Mouse (Mus musculus) brain, adult 10 weeks (tissue): ENCODE data around the gene Rrp9. TPM values are rescaled to one million over a fixed set of nuclear protein-coding genes. Genes with fewer than 3 reads are reported as not detected.

ENCODE experiments used
- polyA plus RNA-seq: library from polyadenylated mRNA; stranded (reverse); fragments of 350-450 nt; fragmentation: Illumina TruSeq; extraction: RNeasy Lipid Tissue Mini Kit (QIAGEN cat#74804); gene quantifications from one replicate; pipeline ENCODE4 v1.2.3, GENCODE M21; 2015; ENCODE audit warnings: low read depth, low replicate concordance

Gene Rrp9
- 37.0 TPM for polyA plus RNA-seq

GRCm38 (mm10) chr9:106475663-106476001 is at the start of gene Rrp9:
Rrp9 (plus strand) TSS chr9:106475963.

GRCm38 (mm10) chr9:106429221-106430014 is 46.3 kb upstream of the Rrp9 start, which contains the start of gene Rpl29:
Rpl29 (plus strand) TSS chr9:106429454.

GRCm38 (mm10) chr9:106447348-106447747 is 28.4 kb upstream of the Rrp9 start, which contains the start of the genes Abhd14b and Abhd14a:
Abhd14b (plus strand) TSS chr9:106447459.
Abhd14a (minus strand) TSS chr9:106447678.

GRCm38 (mm10) chr9:106453271-106454070 is 22.3 kb upstream of the Rrp9 start, which contains the start of gene Pcbp4:
Pcbp4 (plus strand) TSS chr9:106453291.

GRCm38 (mm10) chr9:106465571-106466200 is 10.1 kb upstream of the Rrp9 start, which contains the start of gene Gpr62:
Gpr62 (minus strand) TSS chr9:106465938.

GRCm38 (mm10) chr9:106476924-106477484 is 1.2 kb downstream of the Rrp9 start, which contains the start of gene Parp3:
Parp3 (minus strand) TSS chr9:106476949.

GRCm38 (mm10) chr9:106499667-106500066 is 23.9 kb downstream of the Rrp9 start, which contains the start of gene Iqcf1:
Iqcf1 (plus strand) TSS chr9:106499967.

GRCm38 (mm10) chr9:106514273-106514672 is 38.5 kb downstream of the Rrp9 start, which contains the start of gene Iqcf5:
Iqcf5 (plus strand) TSS chr9:106514573.

Other genes starting within 250 kb of the Rrp9 start
- gene Alas1, start 227.3 kb upstream of the Rrp9 start, polyA plus RNA-seq: 108 TPM
- 22.6 TPM for gene Poc1a, start 194.9 kb upstream of the Rrp9 start, polyA plus RNA-seq
- gene Dusp7, start 107.3 kb upstream of the Rrp9 start, polyA plus RNA-seq: 43.8 TPM
- 573 TPM for gene Rpl29, start 46.5 kb upstream of the Rrp9 start, polyA plus RNA-seq
- 19.3 TPM for gene Acy1, start 37.6 kb upstream of the Rrp9 start, polyA plus RNA-seq
- 23.2 TPM for gene Abhd14b, start 28.5 kb upstream of the Rrp9 start, polyA plus RNA-seq
- 52.0 TPM for gene Abhd14a, start 28.3 kb upstream of the Rrp9 start, polyA plus RNA-seq
- gene Pcbp4, start 22.7 kb upstream of the Rrp9 start, polyA plus RNA-seq: 165 TPM
- 10.9 TPM for gene Gpr62, start 10.0 kb upstream of the Rrp9 start, polyA plus RNA-seq
- 4.1 TPM for gene Parp3, start 986 bp downstream of the Rrp9 start, polyA plus RNA-seq
- not detected for gene Iqcf1, start 24.0 kb downstream of the Rrp9 start, polyA plus RNA-seq
- not detected for gene Iqcf5, start 38.6 kb downstream of the Rrp9 start, polyA plus RNA-seq
- gene Iqcf3, start 85.7 kb downstream of the Rrp9 start, polyA plus RNA-seq: not detected
- gene Iqcf4, start 95.0 kb downstream of the Rrp9 start, polyA plus RNA-seq: not detected
- not detected for gene Iqcf6, start 150.6 kb downstream of the Rrp9 start, polyA plus RNA-seq
- 19.8 TPM for gene Grm2, start 180.1 kb downstream of the Rrp9 start, polyA plus RNA-seq
- 89.0 TPM for gene Tex264, start 210.0 kb downstream of the Rrp9 start, polyA plus RNA-seq